Comparison of ENCODE assay signal across 18 mouse cellular contexts in genomic region chr6:6925264-6925663, GRCm38 (mm10). TPM values are rescaled to one million over a fixed set of nuclear protein-coding genes. Genes with fewer than 3 reads are reported as not detected.
"Had no signal": no experiment of that assay in that cellular context is flagged by ENCODE, and none has a peak within 500 bp of the region (broad histone marks: within the 10 kb centered on the region; RNA-seq: fewer than 3 reads in every experiment).

No protein-coding gene starts in this region.

- ATAC-seq: hindbrain, embryonic 16.5 days; inflammation-experienced regulatory T-cells, adult 6 months; intestine, embryonic 15.5 days; intestine, postnatal 0 days; liver, embryonic 12.5 days had no signal

- DNase-seq: gastrocnemius, adult 2 months; gastrocnemius, postnatal 10 days; gastrocnemius, postnatal 25 days; heart, adult 18-20 months; heart, postnatal 10 days; heart, postnatal 4 days; kidney, adult 18-20 months; kidney, adult 8-10 months; kidney, postnatal 10 days; kidney, postnatal 36 days; left cerebral cortex, postnatal 4 days had no signal

RNA-seq across cellular contexts. Expression of gene Dlx5, which starts 43.4 kb away (rescaled TPM):
- total RNA-seq: gastrocnemius, adult 2 months; gastrocnemius, postnatal 25 days; granulocyte monocyte progenitor cell, adult 5-6 weeks; liver, adult 2 months had no signal
